Mouse (Mus musculus): Measurements from ENCODE around the gene Abi1.
"Not testable (repeated sequence)": the region's sequence is repeated elsewhere in the genome, so short reads cannot be mapped to it uniquely, and the experiment has no call there.

Abi1 gene

DNA sequence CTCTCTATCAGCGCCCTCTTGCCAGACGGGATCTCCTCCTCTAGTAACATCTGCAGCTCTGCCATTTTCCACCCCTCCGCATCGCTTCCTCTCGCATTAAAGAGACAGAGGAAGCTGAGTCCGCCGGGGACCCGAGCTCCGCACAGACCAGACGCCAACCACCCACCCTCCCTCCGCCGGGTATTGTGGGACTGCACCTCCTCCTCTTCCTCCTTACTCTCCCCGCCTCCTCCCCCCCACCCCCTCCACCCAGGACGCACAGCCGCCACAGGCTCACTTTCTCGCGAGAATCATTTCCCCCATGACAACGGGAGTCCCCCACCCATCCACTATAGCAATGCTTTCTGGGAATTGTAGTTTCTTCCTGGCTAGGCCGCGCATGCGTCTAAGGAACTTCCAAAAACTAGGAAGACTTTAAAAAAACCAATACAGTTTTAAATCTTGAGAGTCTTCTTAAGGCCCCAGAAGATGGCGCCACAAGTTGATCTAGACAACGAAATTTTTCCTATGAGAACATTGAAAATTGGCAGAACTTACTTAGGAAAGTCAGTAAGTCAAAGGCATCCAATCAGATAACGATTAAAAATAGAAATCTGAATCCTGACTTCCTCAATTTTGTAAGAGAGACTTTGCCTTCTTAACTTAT is at the start of gene Abi1:
Abi1 (minus strand) TSS at position 241 of the 646 bp plus-strand sequence.
- DNase-seq (ENCODE audit: low spot score) = peak; percentile 91

DNA sequence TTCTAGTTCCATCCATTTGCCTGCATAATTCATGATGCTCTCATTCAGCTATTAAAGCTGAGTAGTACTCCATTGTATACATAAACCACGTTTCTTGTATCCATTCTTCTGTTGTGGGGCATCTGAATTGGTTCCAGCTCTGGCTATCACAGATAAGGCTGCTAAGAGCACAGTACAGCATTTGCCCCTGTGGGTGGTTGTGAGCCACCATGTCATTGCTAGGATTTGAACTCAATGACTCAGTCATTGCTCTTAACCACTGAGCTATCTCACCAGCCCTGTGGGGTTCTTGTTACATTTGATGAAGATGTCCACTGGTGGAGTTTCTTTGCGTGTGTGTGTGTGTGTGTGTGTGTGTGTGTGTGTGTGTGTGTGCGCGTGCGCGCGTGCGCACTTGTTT is 44.5 kb upstream of the Abi1 start:
- no peak for DNase-seq (ENCODE audit: low spot score)

DNA sequence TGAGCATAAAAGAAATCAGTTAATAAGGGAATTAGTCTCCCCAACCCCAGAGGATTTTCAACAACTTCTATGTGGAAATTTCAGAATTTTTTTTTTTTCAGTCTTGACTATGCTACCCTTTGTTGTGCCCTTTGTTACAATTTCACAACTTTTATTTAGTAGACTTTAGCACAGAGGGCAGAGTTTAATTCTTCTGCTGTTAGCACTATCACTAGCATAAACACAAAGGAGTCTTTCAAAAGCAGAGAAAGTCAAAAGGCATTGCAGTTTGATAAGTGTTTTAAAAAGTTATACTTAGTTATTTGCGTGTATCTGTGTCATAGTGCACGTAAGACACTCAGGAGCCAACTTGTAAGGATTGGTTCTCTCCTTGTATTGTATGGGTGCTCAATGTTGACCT is 38.5 kb upstream of the Abi1 start:
- no peak for DNase-seq (ENCODE audit: low spot score)

DNA sequence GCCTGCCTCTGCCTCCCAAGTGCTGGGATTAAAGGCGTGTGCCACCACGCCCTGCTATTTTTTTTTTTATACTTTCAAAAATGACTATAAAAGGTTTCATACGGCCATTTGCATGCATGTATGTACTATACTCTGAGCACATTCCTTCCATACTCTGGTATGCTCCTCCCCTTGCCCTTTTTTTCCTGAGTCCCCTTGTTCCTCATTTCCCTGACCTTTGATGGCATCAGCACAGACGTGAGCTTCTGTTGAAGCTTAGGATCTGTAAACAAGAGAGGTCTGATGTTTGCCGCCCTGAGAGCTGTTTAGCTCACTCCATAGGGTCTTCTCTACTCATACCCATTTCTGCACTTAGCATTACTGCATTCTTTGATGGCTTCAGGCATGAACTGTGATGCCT is 37.7 kb upstream of the Abi1 start:
- no peak for DNase-seq (ENCODE audit: low spot score)

DNA sequence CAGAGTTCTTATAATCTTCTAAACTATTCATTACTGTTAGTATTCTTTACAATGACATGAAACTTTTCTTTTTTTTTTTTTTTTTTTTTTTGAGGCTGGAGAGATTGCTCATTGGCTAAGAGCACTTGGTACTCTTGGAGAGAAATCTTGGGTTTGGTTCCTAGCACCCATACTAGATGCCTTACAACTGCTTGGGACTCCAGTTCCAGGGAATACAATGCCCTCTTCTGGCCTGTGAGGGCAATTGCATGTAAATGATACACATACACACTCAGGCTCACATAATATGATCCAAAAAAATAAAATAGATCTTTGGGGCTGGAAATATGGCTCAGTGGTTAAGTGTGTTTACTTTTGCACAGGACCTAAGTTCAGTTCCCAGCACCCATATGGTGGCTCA is 36.7 kb upstream of the Abi1 start:
- no peak for DNase-seq (ENCODE audit: low spot score)

DNA sequence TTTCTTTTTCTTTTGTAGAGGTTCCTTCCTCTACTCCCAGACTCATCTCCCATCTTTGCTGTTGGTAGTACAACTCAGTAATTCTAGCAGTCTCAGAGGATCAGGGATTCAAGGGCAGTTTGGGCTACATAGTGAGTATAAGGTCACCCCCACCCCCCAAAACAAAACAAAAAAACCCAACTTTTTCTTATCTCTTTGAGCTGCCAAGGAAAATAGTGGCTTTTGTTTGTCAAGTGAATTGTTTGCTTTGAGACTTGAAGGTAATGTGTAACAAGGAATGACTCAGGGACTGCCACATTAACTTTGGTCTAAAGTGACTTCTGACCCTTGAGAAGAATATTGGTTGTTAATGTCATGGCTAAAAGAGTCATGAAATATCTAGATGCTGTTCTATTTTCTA is 35.8 kb upstream of the Abi1 start:
- DNase-seq (ENCODE audit: low spot score) = no peak

DNA sequence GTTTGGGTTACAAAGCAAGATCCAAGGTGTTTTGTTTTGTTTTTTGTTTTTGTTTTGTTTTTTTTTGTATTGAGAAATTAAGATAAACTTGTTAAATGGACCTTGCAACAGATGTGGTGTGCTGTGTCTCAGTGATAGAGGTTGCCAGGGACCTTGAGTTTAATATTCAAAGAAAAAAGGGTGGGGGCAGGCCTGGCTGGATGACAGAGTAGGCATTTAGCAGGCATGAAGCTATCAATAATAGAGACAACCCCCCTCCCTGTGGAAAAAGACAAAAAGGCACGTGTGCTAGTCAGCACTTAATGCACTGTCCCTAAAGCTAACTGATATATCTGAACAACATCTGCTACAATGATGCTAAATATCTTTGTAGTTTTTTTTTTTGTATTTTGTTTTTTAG is 31.4 kb upstream of the Abi1 start:
- DNase-seq (ENCODE audit: low spot score) = no peak

DNA sequence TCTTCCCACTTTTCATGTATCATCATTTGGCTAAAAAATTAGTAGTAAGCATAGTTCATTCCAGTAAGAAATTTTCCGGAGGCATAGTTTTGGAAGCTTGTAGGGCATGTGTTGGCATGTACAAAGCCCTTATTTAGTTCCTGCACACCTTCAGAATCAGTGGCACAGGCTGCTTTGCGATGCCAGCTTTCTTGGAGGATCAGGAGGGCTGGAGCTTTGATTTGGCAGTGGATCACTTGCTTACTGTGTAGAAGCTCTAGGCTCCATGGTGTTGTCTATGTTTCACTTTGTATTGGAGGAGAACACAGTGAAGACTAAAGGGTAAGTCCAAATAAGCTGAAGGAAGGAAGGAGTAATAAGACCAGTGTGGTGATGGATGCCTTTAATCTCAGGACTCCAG is 30.4 kb upstream of the Abi1 start:
- no peak for DNase-seq (ENCODE audit: low spot score)

DNA sequence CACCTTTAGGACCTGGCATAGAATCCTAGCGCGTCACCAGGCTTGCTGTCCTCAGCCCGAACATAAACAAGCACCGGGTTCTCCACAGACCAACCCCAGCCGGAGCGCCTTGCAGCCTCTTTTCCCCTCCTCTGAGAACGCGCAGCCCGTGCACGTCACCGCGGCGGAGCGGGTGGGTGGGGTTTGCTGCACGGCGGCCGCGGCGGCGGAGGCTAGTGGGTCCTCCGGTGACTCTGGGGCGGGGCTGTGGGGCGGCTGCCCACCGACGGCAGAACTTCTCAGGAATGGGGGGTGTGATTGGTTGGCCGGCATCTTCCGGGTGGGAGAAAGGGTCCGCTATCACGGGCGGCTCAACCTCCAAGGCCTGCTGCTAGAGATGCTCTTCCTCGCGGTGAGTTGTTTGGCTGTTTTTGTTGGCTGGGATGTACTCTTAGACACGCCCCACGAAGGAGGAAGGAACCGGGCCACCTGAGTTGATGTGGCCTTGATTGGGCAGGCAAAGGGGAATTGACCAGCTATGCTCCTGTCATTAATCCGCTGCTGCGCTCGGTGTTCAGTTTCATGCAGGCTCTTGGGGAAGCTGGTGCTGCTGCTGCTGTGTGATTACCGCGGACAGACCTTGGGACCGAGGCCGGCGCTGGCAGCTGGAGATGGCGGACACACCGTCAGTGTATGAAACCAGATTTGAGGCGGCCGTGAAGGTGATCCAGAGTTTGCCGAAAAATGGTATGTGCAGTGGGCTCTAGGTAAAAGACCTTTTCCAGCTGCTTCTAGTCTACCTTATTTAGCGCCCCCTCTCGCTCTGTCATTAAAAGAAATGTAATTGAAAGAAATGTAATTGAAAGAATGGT is 29.1 kb upstream of the Abi1 start:
- peak; percentile 89 for DNase-seq (ENCODE audit: low spot score)

DNA sequence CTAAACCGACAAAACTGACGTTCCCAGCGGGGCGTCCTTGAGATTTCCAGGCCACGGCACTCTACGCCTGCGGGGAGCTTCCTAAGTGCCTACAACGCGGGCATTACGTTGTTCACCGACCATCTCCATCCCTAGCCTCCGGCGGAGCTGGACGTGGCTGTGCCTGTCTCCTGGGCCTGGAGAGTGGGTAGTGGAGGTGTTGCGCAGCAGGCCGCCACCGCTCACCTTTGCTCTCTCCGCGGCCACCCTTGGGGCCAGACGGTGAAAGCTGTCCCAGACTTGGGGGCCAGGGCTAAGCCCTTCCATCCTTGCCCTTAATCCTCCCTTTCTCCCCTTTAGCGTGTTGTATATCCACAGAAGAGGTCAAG is 28.3 kb upstream of the Abi1 start:
- no peak for DNase-seq (ENCODE audit: low spot score)

DNA sequence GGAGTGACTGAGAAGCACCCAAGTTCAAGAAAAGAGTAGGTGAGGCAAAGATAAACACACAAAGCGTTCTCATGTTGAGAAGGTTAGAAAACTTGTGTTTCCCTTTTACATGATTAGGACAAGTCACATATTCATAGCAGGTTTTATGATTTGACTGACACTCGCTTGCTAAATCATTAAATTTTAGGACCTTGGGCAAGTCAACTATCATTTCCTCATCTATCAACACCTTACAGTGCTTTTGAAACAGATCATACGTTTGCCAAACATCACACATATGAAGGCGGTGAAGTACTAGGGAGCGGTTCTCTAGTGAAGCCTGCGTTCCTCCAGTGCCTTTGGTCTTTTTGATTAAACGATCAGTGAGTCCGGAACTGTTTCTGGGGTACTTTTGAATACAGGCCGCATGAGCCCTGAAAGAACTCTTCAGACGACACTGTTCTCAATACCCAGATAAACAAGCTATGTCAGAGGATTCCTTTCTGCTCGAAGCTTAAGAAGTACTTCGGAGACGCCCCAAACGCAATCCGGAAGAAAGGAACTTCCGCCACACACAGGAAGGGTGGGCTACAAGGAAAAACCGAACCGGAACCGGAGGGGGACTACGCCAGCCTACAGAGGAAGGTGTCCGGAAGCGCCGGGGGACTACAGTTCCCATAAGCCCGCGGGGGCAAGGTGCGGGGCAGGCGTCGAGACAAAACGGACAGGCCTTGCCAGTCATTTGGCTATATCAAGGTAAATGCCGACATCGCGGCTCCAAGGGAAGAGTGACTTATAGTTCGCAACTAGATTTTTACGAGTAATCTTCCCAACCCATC is 27.7 kb upstream of the Abi1 start, which contains the start of gene Acbd5:
Acbd5 (plus strand) TSS at position 616 of the 818 bp plus-strand sequence.
- DNase-seq (ENCODE audit: low spot score) = peak; percentile 89

DNA sequence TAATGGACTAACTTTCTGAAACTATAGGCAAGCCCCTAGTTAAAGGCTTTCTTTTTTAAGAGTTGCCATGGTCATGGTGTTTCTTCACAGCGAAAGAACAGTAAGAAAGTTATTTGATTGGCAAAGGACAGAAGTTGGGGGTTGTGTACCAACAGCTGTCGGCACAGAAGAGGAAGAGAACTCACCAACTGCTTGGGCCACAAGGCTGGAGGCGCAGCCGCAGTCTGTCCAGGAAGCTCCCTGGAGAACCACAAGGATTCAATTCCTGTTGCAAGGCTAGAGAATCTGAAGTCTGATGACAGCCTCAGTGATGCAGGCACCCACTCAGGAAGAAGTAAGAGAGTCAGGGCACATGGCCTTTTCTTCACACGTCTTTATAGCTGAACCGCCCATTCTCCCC is 12.5 kb upstream of the Abi1 start:
- DNase-seq (ENCODE audit: low spot score) = no peak

DNA sequence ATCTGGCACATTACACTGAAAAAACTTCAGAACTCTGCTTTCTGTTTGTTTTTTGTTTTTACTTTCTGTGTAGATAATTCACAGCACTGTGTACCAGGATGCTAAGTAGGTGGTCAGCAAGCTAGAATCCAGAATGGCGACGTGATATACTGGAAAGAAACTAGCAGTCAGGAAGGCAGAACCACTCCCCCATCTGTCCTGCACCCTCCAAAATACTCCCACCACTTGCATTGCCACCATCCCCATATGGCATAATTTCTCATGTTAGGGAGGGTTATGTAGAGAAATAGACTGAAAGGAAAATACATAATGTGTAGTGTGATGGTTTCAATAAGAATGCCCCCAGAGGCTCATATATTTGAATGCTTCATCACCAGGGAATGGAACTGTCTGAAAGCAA is 11.8 kb upstream of the Abi1 start:
- no peak for DNase-seq (ENCODE audit: low spot score)

DNA sequence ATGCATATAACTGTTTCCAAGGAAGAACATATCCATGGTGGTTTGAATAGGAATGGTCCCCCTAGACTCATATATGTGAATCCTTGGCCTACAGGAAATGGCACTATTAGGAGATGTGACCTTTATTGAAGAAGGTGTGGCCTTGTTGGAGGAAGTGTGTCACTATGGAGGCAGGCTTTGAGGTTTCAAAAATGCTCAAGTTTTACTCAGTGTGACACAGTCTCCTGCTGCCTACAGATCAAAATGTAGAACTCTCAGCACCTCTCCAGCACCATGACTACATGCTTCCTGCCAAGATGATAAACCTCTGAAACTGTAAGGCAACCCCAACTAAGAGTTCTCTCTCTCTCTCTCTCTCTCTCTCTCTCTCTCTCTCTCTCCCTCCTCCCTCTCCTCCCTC is 8.0 kb upstream of the Abi1 start:
- DNase-seq (ENCODE audit: low spot score) = no peak

DNA sequence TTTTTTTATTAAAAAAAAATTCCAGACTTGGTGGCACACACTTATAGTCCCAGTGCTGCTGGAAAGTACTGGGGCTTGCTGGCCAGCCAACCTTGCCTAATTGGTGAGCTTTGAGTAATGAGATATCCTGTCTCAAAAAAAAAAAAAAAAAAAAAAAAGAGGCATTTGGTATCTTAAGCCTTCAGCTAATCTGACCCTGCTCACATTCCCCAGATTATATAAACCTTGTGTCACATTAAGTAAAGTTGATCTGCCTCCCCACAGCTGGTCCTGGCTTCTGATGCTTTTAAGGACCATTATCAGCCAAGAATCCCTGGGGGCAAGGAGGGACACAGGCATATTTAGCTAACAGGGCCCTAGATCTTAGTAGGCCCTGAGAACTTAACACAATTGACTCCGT is 5.7 kb upstream of the Abi1 start:
- no peak for DNase-seq (ENCODE audit: low spot score)

DNA sequence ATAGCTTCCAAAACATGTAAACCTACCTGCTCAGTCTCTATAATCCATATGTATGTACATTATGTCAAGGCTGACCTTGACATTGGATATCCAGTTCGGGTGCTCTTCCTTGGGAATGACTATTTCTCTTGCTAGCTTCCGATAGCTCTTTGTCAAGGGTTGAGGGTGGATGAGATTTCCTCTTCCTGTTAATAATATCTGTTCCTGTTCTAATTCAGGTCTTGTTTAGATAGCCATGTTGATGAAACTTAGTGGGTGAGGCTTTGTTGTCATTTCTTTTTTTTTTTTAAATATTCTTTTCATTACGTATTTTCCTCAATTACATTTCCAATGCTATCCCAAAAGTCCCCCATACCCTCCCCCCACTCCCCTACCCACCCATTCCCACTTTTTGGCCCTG is 2.1 kb upstream of the Abi1 start:
- DNase-seq (ENCODE audit: low spot score) = no peak

DNA sequence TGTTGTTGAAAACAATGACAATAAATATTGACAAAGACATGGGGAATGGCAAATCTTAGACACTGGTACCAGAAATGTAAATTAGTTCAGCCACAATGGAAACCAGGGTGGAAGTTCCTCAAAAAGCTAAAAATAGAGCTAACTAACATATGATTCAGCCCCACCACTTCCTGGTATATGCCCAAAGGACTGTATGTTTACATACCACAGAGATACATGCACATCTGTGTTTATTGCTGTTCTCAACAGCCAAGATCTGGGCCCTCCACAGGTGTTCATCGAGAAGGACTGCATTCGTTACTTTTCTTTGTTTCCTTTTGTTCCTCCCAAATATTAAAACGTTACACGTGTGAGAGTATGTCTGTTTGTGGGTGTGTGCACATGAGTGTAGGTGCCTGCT is 1.4 kb upstream of the Abi1 start:
- no peak for DNase-seq (ENCODE audit: low spot score)

DNA sequence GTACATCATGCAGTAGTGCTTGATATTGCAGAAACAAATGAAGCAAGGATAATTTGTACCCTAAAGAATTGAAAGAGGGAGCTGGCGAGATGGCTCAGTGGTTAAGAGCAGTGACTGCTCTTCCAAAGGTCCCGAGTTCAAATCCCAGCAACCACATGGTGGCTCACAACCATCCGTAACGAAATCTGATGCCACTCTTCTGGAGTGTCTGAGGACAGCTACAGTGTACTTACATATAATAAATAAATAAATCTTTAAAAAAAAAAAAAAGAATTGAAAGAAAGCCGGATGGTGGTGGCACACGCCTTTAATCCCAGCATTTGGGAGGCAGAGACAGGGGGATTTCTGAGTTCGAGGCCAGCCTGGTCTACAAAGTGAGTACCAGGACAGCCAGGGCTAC is 649 bp upstream of the Abi1 start:
- DNase-seq (ENCODE audit: low spot score) = not testable (repeated sequence)

DNA sequence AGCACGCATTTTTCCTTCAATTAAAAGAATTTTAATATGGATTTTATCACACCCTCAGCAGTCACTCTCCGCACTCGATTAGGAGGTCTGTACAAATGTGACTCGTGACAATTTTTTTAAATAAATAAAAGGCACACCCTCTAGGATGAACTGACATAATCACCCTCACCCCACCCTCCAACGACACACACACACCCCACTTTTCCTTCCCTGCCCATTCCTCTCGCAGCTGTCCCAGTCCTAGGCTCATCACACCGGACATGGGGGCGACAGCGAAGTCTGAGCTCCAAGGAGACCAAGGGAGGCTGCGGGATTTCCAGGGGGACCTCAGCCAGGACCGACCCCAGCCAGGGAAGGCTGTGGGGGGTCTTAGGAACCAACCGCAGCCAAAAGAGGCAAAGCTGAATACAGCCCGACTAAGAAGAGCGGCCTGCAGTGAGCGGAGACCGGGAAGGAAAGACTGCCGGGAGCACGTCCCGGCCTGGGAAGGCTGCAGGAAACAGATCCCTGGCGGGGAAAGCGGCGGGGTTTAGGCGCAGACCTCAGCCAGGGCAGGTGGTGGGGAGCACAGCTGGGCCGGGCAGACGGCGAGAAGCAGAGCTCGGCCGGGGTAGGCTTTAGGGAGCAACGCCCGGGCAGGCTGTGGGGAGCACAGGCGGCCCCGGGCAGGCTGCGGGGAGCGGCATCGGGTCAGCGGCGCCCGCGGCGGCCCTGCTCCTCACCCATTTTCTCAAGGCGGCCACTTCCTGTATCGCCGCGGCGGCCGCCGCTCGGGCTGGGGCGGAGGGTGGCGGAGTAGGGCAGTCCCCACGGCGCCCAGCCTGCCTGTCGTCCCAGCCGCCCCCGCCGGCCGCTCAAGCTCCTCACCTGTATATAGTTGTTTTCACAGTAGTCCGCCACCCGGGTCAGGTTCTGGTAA is 700 bp downstream of the Abi1 start:
- no peak for DNase-seq (ENCODE audit: low spot score)

DNA sequence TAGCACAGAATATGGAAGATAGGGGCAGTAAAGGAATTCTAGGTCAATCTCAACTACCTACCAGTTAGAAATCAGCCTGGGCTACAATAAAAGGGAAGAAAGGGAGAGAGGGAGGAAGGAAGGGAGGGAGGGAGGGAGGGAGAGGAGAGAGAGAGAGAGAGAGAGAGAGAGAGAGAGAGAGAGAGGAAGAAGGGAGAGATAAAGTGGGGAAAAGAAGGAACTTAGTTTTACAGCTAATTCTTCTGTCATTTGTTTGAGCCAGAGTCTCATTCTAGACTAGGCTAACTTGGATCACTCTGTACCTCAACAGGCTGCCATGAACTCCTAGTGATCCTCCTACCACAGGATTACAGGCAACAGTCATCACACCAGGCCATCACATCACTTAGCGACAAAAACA is 4.6 kb downstream of the Abi1 start:
- no peak for DNase-seq (ENCODE audit: low spot score)

DNA sequence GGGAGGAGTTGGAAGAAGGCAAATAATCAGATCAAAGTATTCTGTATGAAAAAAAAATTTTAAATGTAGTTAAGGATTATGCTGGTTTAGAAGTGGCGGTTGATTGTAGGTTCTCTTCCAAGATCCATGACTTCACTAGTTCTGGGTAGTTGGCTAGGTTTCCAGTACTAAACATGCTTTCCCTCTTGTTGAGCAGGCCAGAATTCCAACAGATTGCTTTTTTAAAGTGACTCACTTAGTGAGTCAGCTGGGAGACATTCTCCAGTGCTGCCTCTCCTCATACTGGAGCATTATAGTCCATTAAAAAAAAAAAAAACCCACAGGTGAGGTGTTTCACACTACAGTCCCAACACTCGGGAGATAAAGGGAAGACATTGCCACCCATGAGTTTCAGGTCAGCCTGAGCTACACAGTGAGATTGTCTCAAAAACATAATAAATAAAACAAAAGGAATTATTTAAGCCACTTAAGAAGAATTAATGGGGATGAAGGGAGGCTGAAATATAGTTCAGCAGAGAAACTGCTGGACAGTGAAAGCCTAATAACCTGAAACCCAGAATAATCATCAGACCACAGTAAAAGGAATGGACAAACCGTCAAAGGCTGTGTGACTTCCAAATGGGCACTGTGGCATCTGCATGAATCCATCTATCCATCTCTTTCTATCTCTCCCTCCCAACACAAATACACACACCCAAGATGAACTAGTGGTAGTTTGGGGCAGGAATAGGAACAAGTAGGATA is 5.2 kb downstream of the Abi1 start:
- no peak for DNase-seq (ENCODE audit: low spot score)

Measured in left cerebral cortex, adult 11 months (tissue).